Mouse (Mus musculus): ENCODE measurements around the gene Plekhg3.

Gene Plekhg3

DNA sequence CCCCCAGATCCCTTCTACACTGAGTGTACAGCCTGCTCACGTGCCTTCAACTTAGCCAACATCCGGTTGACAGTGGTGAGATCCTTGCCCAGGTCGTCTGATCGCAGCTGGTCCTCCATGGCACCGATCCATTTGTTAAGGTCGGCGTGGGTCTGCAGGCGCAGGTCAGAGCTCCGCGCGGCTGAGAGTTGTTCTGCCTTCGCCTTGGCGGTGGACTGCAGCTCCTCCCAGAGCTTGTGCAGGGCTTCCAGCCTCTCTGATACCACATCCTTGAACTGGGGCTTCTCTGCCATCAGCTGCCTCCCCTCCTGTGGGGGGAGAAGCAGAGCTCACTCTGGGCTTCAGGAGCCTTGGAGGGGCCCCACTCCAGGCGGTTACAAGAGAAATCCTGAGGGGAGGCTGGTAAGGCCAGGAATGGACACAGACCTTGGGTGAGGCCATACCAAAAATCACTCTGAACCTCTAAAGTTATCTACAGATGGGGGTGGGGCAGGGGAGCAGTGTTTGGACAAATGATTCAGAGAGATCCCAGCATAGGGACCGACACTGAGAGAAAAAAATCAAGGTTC is 78.4 kb downstream of the Plekhg3 start:
- POLR2A ChIA-PET = interaction anchor here in 3 of 4 experiments (0.5 to 1.5 kb wide), 6 partner anchors 9 to 929 kb away, joined by 3 to 5 read pairs (median 3); partner anchors contain the start of gene Ppp1r36 (in 1 of the 3)
- CTCF ChIA-PET = interaction anchor here (0.5 to 1.9 kb wide), 11 partner anchors 11 to 297 kb away, joined by 3 to 5 read pairs (median 4); no protein-coding TSS in a partner anchor

DNA sequence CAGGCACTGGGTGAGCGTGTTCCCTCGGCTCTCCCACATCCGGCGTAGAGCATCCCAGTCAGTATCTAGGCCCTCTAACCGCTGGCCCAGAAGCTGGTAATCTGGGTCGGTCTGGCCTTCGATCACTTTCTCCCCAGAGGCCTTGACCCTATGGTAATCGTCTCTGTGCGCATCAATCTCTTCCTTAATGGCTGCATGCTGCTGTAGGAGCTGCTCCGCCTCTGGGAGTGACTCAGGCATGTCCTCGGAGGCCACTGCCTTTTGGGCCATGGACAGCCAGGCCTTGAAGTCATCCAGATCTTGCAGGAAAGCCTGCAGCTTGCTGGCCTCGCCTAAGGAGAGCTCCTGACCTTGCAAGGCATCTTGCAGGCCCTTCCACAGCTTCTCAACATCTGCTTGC is 81.9 kb downstream of the Plekhg3 start:
- POLR2A ChIA-PET = interaction anchor here in 3 of 4 experiments (0.5 to 1.3 kb wide), 7 partner anchors 10 to 334 kb away, joined by 3 to 6 read pairs (median 4); no protein-coding TSS in a partner anchor
- CTCF ChIA-PET = interaction anchor here in 1 of 4 experiments (1.6 kb wide), 1 partner anchor 16 kb away, joined by 7 read pairs; no protein-coding TSS in a partner anchor

DNA sequence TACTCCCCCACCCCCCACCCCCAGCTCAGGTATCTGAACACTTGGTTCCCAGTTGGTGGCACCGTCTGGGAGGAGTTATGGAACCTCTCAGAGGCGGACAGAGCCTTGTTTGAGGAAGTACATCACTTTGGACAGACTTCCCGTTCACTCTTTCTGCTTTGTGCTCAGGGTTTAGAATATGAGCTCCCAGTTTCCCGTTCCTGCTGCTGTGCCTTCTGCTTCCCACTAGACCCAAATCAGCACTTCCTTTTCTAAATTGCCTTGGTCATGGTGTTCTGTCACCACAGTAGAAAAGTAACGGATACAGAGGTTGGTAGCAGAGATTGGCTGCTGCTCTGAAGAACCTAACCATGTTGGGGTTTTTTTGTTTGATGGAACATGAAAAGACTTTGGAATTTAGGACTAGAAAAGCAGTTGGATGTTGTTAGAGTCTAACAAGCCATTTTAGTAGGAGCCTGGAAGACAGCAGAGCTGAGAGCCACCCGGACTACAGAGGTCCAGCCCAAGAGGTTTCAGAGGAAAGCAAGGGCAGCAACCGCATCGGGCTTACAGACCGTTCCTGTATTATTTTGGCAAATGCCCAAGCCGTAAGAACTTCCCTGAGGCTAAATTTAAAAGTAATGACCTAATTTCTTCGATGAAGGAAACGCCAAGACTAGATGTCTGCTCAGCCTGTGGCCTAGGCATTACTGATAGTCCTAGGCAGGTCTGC is 84.3 kb downstream of the Plekhg3 start:
- CTCF ChIA-PET = interaction anchor here (0.8 to 2.0 kb wide), 5 partner anchors 9 to 25 kb away, joined by 3 to 5 read pairs (median 3); no protein-coding TSS in a partner anchor
- POLR2A ChIA-PET = interaction anchor here in 1 of 4 experiments (1.4 kb wide), 1 partner anchor 19 kb away, joined by 5 read pairs; no protein-coding TSS in a partner anchor

DNA sequence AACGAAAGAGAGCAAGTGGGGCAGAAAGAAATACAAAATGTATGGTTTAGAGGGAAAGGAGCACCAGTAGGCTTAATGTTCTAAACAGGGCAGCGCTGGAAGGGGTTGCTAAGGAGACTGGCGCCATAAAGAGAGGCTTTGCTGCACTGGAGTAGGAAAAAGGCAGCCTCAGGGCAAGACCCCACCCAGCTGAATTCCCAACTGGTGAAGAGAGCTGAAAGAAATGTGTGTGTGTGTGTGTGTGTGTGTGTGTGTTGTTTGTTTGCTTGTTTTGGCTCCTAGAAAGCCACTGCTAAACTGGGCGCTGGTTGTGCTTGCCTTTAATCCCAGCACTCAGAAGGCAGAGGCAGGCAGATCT is 84.9 kb downstream of the Plekhg3 start:
- CTCF ChIA-PET = interaction anchor here in 1 of 4 experiments (0.8 kb wide), 1 partner anchor 222 kb away, joined by 3 read pairs; no protein-coding TSS in a partner anchor
- POLR2A ChIA-PET = interaction anchor here in 1 of 4 experiments (0.6 to 1.4 kb wide), 2 partner anchors 19 to 209 kb away, joined by 3 to 5 read pairs; no protein-coding TSS in a partner anchor

DNA sequence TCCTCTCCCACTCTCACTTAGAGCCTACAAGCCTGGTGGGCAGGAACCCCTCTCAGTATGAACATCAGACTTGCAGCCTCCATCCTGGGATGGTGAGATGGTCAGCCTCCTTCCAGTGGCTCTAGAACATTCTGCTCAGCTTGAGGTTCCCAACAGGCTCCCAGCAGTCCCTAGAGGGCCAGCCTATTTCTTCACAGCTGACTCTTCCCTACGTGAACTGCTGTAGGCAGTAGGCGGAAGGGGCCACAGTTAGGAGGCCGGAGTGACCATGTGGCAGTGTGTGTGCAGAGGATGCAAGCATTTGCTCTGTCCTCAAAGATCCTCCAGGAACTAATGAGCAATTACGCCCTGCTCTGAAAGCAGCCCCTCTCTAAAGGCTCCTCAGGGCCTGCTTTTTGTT is 87.5 kb downstream of the Plekhg3 start:
- POLR2A ChIA-PET = interaction anchor here in 2 of 4 experiments (0.7 kb wide), 2 partner anchors 44 to 214 kb away, joined by 3 read pairs; partner anchors contain the start of gene Hspa2 (in 1 of the 2)

DNA sequence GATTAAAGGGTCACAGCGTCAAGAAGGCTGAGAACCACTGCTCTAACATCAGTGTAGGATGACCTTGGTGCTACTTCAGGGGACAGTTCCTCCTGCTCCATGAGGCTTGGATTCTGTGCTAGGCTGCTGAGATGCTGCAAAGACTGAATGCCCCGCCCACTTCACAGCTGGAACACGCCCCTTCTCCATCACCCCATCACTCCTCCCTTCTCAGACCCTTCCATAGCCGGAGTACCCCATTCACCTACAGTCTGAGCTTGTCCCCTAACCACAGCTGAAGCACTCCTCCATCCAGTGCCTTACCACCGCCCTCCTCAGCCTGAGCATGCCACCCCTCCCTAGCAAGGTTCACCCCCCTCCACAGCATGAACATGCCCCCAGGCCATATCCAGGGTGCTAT is 89.2 kb downstream of the Plekhg3 start:
- POLR2A ChIA-PET = no interaction called here
- CTCF ChIA-PET = interaction anchor here in 1 of 4 experiments (0.8 kb wide), 1 partner anchor 133 kb away, joined by 3 read pairs; no protein-coding TSS in a partner anchor

More for the DNA sequence above, 87.5 kb downstream of the Plekhg3 start:
- CTCF ChIA-PET = interaction anchor here in 1 of 4 experiments (1.1 kb wide), 1 partner anchor 24 kb away, joined by 3 read pairs; no protein-coding TSS in a partner anchor

DNA sequence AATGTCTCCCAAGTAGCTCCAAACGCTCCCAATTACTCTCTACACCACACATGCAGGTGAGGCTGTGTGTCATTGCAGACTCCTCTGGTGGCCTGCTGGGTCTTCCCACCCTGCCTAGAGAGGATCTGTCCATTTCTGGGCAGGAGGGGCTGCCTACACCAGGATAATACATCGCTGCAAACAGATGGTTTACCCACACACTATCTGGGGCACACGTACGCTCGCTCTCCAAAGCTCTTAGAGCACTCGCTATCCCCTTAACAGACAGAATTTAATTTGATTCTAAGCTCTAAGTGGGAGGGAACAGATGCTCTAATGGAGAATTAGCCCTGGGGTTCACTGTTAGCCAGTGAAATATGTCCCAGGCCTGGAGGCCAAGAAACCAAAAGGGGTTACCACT is 92.7 kb downstream of the Plekhg3 start:
- CTCF ChIA-PET = interaction anchor here in 2 of 4 experiments (0.8 to 1.3 kb wide), 2 partner anchors 127 to 129 kb away, joined by 3 to 5 read pairs; no protein-coding TSS in a partner anchor
- POLR2A ChIA-PET = interaction anchor here in 1 of 4 experiments (0.8 to 1.0 kb wide), 2 partner anchors 8 to 10 kb away, joined by 3 read pairs; no protein-coding TSS in a partner anchor
